Mouse (Mus musculus): ENCODE results near the gene Zfp688. TPM values are rescaled to one million over a fixed set of nuclear protein-coding genes. Genes with fewer than 3 reads are reported as not detected.

The Zfp688 gene
- polyA plus RNA-seq (2017; shearing (Covaris generic)): 49.9 TPM

GRCm38 (mm10) chr7:127421388-127422191, at the start of gene Zfp688:
Zfp688 (minus strand) TSS chr7:127422068.

DNA sequence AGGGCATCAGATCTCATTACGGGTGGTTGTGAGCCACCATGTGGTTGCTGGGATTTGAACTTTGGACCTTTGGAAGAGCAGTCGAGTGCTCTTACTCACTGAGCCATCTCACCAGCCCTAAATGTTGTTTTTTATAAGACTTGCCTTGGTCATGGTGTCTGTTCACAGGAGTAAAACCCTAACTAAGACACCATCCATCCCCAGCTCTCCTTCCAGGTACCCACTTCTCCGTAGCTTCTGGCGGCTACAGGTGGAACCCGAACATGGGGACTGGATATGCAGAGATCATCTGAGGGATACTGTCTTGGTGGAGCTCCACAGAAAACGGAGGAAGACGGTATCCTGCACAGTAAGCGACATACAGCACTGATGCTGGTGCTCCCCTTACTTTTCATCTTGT, 37.4 kb upstream of the Zfp688 start, which contains the start of gene Prr14:
TSS of gene Prr14 (plus strand) at position 301 of the 400 bp plus-strand sequence.

DNA sequence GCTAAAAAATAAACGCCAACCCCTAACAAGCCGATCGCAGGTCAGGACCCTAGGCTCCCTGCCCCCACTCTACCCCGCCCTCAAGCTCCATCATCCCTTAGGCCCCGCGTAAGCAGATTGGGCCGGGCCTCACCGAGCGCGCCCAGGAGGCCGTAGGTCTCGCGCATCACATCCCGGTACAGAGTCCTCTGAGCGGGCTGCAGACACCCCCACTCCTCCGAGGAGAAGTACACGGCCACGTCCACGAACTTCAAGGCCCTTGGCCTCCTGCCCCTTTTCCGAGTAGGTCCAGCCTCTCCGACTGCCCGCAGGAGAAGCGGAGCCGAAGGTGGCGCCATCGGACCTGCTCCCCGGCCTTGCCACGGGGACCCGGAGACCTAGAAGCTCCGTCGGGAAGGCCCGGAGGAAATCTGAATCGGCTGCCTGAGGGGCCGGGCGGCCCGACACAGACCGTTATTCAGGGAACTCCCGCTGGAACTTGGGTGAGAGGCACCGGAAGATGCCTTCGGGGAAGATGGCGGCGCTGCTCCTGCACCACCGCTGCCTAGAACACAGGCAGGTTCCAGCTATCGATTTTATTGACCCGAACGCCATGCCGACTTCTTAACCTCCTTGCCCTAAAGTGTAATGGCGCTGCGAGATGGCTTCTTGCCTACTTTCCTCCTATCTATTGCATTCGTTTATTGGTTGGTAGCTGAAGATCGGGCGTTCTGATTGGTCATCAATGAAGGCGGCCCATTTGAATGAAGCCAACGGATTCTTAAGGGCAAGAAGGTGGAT, 26.8 kb upstream of the Zfp688 start, which contains the start of gene Zfp689:
TSS of gene Zfp689 (minus strand) at position 638 of the 780 bp plus-strand sequence.

GRCm38 (mm10) chr7:127406002-127406987, 15.6 kb downstream of the Zfp688 start, which contains the start of gene Zfp764:
Zfp764 (minus strand) TSS chr7:127406822.

DNA sequence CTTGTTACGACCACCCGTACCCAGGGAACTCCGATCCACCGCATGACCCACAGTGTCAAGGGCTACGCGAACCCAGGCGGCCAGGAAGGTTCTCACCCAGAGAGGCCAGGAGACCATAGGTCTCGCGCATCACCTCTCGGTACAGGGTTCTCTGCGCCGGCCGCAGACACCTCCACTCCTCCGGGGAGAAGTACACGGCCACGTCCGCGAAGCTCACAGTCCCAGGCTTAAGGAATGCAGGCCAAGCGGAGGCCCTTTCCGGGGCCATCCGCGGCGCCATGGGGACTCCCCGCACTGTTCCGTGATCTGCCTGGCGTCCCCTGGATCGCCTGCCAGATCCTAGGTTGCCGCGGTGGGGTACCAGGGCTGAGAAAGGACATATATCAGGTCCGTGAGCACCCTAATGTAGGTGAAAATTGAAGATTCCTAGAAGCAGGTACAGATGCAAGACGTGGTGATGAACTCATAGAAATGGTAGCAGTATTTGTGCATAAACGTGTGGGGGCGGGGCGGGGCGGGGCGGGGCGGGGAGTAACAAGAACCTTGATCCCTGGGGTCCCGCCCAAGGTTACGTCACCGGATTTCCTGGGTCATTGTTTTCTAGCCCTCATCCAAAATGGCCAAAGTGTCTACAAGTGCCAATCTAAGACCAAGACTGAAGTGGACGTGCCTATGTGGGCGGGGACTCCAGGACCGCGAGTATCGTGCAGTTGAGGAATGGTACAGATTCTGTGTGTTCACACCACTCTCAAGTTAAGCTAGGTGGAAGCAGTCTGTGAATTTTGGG, 28.5 kb downstream of the Zfp688 start, which contains the start of gene E430018J23Rik:
TSS of gene E430018J23Rik (minus strand) at position 473 of the 787 bp plus-strand sequence.

GRCm38 (mm10) chr7:127386641-127387392, 35.1 kb downstream of the Zfp688 start, which contains the start of gene 9130019O22Rik:
9130019O22Rik (minus strand) TSS chr7:127387166.

DNA sequence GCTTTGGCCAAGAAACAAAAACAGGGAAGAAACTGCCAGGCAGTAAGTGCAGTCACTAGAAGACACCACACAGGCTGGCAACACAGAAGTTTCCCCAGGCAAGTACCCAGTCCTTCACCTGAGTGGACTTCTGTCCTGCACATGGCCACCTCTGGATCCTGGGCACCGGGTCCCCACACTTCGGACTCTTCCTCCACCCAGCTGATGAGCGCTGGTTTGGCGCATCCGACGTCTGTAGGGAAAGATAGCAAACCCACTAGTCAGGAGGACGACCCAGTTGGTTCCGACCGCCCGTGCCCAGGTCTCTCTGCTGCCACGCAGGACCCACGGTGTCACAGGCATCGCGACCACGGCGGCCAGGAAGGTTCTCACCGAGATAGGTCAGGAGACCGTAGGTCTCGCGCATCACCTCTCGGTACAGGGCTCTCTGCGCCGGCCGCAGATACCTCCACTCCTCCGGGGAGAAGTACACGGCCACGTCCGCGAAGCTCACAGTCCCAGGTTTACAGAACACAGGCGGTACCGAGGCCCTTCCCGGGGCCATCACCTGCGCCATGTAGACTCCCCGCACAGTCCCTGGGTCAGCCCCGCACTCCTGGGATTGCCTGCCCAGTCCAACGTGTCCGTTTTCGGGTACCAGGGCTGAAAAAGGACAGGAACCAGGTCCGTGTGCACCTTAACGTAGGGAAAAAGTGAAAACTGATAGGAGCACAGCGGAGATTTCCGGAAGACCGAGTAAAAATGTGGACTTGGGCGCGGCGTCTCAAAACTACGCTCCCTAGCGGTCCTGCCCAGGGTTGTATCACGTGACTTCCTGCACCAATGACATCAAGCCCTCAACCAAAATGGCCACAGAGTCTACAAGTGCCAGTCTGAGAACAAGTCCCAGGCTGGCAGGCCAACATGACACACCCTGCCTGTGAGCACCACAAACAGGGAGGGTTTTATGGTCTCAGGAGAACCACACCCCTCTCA, 46.3 kb downstream of the Zfp688 start, which contains the start of gene Zfp747:
TSS of gene Zfp747 (minus strand) at position 780 of the 975 bp plus-strand sequence.

Other genes starting within 250 kb of the Zfp688 start
- gene Cd2bp2, start 226.0 kb downstream of the Zfp688 start, polyA plus RNA-seq (2017; shearing (Covaris generic)): 62.4 TPM
- gene Tbc1d10b, start 213.6 kb downstream of the Zfp688 start, polyA plus RNA-seq (2017; shearing (Covaris generic)): 73.5 TPM
- gene Mylpf, start 213.2 kb downstream of the Zfp688 start, polyA plus RNA-seq (2017; shearing (Covaris generic)): 19.1 TPM
- 26.6 TPM for gene Zfp553, start 189.0 kb downstream of the Zfp688 start, polyA plus RNA-seq (2017; shearing (Covaris generic))
- gene Sept1, start 188.9 kb downstream of the Zfp688 start, polyA plus RNA-seq (2017; shearing (Covaris generic)): 541 TPM
- gene Zfp771, start 177.8 kb downstream of the Zfp688 start, polyA plus RNA-seq (2017; shearing (Covaris generic)): 14.6 TPM
- 38.6 TPM for gene Dctpp1, start 161.4 kb downstream of the Zfp688 start, polyA plus RNA-seq (2017; shearing (Covaris generic))
- gene Sephs2, start 148.0 kb downstream of the Zfp688 start, polyA plus RNA-seq (2017; shearing (Covaris generic)): 43.1 TPM
- gene Itgal, start 125.8 kb downstream of the Zfp688 start, polyA plus RNA-seq (2017; shearing (Covaris generic)): 276 TPM
- gene Zfp768, start 76.5 kb downstream of the Zfp688 start, polyA plus RNA-seq (2017; shearing (Covaris generic)): 0.32 TPM
- 16.9 TPM for gene Zfp747, start 46.0 kb downstream of the Zfp688 start, polyA plus RNA-seq (2017; shearing (Covaris generic))
- gene 9130019O22Rik, start 34.9 kb downstream of the Zfp688 start, polyA plus RNA-seq (2017; shearing (Covaris generic)): 7.8 TPM
- gene E430018J23Rik, start 28.4 kb downstream of the Zfp688 start, polyA plus RNA-seq (2017; shearing (Covaris generic)): 7.1 TPM
- 13.6 TPM for gene Zfp764, start 15.2 kb downstream of the Zfp688 start, polyA plus RNA-seq (2017; shearing (Covaris generic))
- 10.2 TPM for gene Zfp689, start 27.1 kb upstream of the Zfp688 start, polyA plus RNA-seq (2017; shearing (Covaris generic))
- gene Prr14, start 37.5 kb upstream of the Zfp688 start, polyA plus RNA-seq (2017; shearing (Covaris generic)): 135 TPM
- 17.4 TPM for gene Fbrs, start 57.1 kb upstream of the Zfp688 start, polyA plus RNA-seq (2017; shearing (Covaris generic))
- 72.1 TPM for gene Srcap, start 89.9 kb upstream of the Zfp688 start, polyA plus RNA-seq (2017; shearing (Covaris generic))
- 6.4 TPM for gene Gm42715, start 97.5 kb upstream of the Zfp688 start, polyA plus RNA-seq (2017; shearing (Covaris generic))
- 15.0 TPM for gene Tmem265, start 139.3 kb upstream of the Zfp688 start, polyA plus RNA-seq (2017; shearing (Covaris generic))
- gene Phkg2, start 151.3 kb upstream of the Zfp688 start, polyA plus RNA-seq (2017; shearing (Covaris generic)): 114 TPM
- gene Ccdc189, start 166.5 kb upstream of the Zfp688 start, polyA plus RNA-seq (2017; shearing (Covaris generic)): 0.42 TPM
- 129 TPM for gene Rnf40, start 166.7 kb upstream of the Zfp688 start, polyA plus RNA-seq (2017; shearing (Covaris generic))
- 1.0 TPM for gene Zfp629, start 193.7 kb upstream of the Zfp688 start, polyA plus RNA-seq (2017; shearing (Covaris generic))